Mouse (Mus musculus): ENCODE measurements around the gene Pgs1.

The Pgs1 gene

DNA sequence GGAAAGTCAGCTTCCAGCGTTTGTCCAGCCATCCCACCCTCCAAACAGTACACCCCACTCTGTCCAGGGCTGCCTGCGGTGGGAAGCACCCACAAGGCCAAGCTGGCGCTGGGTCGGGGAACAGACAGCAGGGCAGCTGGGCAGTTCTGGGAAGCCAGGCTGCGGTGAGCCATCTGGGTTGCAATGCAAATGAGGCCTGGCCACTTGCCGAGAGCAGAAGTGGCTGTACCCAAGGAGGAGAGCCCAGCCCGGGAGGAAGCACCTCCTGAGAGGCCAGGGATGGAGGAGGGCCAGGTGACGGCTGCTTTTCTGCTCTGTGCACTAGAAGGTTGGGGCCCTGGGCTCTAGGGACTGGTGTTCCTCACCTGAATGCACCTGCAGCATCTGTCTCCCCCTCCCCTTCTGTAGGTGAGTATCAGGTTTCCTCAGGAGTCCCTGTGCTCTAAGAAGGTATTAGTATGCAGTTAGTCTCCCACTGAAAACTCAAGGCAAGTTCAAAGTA lies 10.0 kb upstream of the Pgs1 start:
- DNase-seq (ENCODE audit: low spot score in 2 of 2), result peak; percentile 54 to 78

DNA sequence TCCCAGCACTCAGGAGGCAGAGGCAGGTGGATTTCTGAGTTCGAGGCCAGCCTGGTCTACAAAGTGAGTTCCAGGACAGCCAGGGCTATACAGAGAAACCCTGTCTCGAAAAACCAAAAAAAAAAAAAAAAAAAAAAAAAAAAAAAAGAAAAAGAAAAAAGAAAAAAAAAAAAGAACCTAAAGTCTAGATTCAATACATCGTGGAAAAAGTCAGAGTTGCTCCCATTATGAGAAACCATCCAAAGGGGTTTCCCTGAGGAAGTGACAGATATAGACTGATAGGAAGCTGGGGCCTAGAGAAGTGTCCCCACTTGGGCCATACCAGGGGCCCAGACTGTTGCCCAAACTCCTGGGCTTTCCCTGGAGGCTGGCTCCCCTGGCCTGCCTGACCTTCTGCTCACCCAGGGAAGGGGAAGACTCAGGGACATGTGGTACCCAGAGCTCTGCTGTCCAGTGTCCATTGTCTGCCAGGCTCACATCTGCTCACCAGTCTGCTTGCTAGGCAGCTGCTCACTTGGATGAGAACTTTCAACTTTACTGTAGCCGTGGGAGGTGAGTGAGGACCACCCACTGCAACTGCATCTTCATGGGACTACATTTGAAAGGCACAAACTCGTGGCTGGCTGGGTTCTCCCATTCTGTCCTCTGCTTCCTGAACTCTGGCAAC lies 8.3 kb upstream of the Pgs1 start:
- DNase-seq (ENCODE audit: low spot score in 2 of 2), result no peak

DNA sequence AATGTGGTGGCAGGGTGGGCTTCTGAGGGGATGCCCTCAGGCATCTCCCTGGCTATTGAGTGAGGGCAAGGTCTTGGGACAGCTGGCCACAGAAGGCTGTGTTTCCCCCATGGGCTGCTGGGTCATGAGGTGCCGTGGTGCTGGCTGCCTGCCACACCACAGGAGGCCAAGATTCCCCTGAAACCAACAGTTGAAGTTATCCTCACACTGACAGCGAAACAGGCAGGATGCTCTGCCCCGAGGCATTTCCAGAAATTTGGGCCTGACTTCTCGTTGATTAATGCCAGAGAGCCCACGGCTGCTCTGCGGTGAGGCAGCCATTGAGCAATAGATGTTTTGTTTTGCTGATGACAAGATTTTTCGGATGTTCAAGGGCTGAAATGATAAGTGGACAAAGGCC lies 6.7 kb upstream of the Pgs1 start:
- DNase-seq (ENCODE audit: low spot score in 2 of 2), result no peak

DNA sequence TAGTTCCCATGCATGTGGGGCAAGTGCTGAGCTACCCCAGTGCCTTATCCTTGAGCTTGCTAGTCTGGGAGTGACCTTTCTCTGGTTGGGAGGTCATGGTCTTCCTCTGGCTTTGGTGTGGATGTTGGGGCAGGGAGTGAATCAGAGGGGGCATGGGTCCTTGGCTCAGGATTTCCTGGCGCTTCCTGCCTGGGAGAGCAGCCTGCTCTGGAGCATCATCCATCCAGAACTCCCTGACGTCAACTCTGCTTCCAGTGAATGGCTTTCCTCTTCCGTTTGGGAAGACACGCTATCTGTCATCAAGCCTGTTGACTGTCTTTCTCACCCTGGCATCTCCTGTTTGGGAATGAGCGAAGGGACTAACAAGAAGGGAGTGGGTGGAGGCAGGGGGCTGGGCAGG lies 3.7 kb upstream of the Pgs1 start:
- no peak for DNase-seq (ENCODE audit: low spot score in 2 of 2)

DNA sequence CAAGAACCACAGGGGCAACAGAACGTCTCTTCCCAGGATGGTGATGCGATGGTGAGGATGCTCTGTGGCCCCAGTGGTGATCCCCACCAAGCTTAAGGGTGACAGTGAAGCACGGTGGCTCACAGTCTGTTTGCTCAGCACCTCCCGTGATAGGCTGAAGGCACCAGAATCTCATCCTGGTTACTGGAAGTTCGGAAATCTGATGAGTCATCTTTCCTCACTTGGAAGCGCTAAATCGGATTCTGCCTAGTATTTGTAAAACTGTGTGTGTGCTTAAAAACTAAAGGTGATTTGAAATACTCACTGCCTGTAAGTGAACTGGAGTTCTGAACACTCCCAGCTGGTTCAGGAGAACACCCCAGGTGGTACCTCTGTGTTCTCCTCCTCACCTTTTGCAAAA lies 2.3 kb upstream of the Pgs1 start:
- DNase-seq (ENCODE audit: low spot score in 2 of 2), result no peak

DNA sequence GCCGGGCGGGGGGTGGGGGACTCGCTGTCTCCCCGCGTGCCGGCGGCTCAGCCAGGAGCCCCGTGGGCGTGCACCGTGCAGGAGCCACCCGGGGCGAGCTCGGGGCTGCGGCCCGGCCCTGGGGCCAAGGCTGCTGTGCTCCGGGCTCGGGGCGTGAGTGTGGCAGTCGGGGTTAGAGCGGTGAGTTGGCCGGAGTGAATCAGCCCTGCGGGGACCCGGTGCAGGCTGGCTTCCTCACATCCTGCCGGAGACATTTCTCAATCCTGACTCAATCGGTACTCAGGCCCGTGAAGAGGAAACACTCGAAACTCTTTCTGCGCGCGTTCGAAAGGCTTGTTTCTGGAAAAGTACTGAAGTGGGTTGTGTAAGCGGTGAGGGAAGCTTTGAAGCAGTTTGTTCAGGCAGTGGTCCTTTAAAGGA lies 950 bp downstream of the Pgs1 start:
- DNase-seq (ENCODE audit: low spot score in 2 of 2), result peak; percentile 49 to 79

DNA sequence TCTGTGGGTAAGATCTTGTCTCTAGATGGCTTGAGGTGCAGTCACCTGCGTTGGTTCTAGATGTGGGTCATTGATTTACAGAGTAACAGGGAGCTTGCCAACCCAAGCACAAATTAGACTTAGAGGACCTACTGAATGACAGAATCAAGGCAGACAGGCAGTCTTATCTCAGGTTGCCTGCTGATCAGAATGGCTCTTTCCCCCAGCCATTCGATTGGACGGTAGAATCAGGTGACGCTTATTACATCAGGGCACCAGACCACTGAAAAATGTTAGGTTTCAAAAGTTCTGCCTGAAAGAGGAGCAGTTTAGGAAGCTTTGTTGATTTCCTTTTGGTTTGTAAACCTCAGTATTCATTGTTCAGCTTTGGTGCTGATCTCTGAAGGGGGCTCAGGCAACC lies 1.9 kb downstream of the Pgs1 start:
- DNase-seq (ENCODE audit: low spot score in 2 of 2), result no peak

DNA sequence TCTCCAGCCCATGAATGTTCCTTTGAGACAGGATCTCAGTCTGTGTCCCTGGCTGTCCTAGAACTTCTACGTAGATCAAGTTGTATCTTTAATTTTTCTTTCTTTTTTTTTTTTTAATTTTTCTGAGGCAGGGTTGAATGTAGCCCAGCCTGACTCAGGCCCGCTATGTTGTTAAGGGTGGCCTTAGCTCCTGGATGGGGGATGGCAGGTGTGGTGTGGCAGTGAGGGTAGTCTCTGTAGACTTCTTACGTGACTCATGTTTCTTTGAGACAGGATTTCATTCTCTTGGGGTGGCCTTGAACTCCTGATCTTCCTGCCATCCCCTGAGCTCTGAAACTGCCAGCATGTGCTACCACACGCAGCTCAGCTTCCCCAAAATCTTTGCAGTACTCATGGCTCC lies 3.1 kb downstream of the Pgs1 start:
- DNase-seq (ENCODE audit: low spot score in 2 of 2), result no peak

DNA sequence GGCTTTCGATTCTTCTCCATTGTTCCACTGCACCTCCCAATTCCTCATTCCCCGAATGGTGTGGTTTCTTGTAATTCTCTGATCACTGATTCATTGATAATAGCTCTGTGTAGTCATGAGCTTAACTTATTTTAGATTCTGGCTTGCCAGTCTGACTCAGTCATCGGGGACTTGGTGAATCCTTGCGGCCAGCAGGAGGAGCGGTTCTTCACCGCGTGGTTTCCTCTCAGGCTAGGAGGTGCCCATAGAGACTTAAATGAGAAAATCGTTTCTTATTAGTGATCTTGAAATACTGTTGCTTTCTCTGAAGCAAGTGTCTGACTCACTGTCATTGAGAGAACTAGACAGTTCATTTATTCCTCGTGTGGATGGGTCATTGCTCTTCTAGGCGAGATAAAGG lies 3.8 kb downstream of the Pgs1 start:
- DNase-seq (ENCODE audit: low spot score in 2 of 2), result no peak

DNA sequence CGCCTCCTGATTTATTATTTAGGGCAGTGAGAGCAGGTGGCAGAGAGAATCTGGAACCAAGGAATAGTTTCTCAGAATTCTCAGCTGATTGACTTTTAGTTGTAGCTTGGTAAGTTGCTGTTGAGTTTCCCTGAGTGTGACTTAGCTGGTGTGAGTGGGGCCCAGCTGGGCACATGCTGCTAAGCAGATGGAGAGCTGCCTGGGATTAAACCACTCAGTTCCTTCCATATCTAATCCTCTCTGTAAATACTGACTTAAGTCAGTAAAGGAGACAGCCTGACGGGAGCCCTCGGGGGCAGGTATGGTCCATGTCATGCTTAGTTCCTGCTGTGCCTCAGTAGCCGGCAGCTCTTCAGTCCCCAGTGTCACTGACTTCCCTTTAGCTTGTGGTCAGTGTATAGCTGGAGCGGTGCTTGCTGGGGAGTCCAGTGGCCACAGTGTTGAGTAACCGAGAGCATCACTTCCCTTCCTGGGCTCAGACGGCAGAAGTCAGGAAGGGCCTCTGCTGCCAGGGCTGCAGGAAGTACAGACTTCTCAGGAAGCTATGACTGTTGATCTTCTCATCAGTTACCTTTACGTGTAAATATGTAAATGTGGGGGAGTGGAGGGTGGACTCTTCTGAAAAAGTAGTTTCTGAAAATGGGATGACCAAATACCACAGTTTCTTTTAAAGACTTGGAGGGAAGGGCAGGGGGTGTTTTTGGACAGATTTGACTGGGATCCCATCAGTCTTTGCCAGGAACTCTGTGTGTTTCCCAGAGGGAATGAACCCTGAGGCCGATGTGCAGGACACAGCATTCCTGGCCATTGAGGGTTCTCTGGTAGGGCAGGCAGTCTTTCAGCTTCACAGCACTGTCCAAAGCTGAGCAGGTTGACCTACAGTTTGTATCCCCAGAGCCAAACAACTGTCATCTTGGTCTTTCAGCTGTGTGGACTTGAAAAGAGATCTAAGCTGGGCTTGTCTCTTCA lies 5.7 kb downstream of the Pgs1 start:
- peak in 1 of 2 experiments; percentile 50 for DNase-seq (ENCODE audit: low spot score in 2 of 2)

DNA sequence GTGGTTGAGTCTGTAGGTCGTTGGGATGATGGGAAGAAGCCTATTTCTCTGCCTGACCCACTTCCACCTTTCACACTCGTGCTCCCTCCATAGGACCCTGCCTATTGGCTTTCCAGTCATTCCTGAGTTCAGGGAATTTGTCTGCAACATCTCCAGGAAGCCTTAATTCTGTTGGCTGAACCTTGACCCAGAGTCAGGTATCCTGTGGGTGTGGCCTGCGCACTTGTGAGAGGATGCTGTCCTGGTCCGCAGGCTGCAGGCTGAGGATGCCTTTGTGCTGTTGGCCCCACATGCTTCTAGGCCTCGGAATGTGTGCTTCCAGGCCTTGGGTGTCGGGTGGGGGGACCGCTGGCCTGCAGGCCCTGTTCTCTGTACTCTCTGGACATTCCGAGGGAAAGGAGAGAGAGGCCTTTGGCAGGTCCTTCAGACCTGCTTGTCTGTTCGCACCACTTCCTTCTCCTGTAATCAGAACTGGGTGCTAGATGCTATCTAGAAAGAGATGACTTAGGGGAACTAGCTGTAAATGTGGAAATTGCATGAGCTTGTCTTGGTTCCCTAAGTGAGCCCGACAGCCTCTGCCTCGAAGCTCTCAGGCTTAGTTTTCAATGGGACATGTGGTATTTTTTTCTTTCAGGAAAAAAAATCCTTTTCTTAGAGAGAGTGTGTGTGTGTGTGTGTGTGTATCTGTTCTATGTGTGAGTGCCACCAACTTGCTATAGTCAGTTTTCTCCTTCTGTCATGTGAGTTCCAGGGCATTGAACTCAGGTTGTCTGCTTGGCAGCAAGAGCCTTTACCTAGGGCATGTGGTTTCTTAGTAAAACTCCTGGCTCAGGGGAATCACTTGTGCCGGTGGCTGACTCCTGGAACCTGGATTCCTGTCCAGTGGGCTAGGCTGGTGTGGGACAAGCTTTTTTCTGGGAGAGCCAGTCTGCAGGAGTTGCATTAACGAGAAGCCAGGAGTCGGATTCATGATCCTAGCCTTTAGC lies 7.4 kb downstream of the Pgs1 start:
- no peak for DNase-seq (ENCODE audit: low spot score in 2 of 2)

DNA sequence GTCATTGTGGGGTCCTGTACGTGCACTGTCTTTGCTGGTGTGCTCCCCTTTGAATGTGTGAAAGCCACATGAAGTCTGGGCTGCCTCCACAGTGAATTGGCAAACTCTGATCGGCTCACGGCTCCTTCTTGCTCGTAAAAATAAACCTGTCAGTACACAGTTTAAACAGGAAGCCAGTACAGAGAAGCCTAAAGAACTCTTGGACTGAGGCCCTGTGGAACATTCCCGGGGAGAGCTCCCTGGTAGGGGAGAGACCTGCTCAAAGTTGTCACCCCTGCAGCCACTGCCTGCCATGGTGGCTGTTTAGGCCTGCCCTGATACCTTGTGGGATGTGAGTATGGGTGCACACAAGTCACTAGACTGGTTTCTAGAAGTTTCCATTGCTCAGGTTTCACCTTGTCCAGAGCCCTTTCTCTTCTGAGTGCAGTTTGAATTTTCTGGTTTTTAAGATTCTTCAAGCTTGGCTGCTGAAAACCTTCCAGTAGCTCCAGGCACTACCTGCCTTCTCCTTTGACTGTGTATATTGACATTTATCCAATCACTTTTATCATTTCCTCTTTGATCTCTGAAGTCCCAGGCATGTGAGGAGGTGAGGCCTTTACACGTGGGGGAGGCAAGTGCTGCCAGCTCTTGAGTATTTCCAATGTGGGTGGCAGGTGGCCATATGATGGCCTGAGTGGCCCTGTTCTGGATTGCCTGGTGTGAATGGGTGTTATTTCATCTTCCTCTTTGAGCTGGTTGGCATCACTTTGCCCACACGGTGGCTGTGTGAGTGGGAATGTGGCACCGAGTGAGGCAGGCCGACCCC lies 8.4 kb downstream of the Pgs1 start:
- no peak for DNase-seq (ENCODE audit: low spot score in 2 of 2)

DNA sequence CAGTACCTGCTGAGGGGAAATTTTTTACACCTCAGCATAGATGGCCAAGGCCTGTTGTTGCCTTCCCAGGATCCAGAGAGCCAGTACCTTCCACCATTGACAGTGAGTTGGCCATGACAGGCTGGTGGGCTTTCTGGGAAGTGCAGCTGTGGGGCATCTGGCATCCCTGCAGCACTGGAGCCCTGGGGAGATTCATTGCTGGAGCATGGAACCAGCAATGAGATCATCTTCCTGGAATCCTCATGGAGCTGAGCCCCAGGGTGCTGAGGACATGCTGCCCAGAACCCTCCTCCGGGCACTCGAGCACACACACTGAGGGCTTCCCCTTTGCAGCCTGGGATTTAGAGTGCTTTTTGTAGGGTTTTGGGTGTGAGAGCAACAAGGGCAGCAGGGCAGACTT lies 9.2 kb downstream of the Pgs1 start:
- DNase-seq (ENCODE audit: low spot score in 2 of 2), result no peak

DNA sequence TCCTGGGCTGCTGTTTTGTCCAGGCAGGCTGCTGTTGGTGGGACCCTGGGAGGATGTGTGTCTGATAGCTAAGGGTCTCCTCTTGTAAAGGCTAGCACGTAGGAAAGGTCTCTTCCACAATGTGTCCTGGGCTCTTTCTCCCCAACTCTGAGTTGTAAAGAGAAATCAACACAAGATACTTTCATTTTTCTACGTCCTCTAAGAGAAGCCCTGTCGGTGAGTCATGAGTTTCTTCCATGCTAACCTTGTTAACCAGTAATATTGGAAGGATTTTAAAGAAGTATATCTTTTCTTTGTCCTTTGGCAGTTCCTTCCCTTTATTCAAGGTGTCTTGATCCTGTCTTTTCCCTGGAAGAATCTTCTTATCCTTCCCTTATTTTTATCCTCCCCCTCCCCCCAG lies 9.6 kb downstream of the Pgs1 start:
- no peak for DNase-seq (ENCODE audit: low spot score in 2 of 2)

DNA sequence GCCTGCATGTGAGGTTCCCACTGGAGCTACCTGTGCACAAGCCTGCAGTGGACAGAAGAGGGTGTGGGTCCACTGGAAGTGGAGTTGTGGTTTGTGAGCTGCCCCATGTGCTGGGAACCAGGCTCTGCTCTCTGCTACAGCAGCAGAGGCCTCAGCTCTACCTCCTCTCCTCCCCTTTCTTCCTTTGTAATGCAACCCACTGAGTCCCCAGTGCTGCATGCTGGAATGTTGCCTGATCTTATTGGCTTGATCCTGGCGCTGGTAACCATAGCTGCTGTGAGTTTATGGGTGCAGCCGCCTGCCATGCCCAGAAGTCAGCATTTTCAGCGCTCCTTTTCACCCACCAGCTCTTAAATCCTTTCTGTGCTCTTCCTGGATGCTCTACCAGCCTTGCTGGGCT lies 10.0 kb downstream of the Pgs1 start:
- no peak for DNase-seq (ENCODE audit: low spot score in 2 of 2)

DNA sequence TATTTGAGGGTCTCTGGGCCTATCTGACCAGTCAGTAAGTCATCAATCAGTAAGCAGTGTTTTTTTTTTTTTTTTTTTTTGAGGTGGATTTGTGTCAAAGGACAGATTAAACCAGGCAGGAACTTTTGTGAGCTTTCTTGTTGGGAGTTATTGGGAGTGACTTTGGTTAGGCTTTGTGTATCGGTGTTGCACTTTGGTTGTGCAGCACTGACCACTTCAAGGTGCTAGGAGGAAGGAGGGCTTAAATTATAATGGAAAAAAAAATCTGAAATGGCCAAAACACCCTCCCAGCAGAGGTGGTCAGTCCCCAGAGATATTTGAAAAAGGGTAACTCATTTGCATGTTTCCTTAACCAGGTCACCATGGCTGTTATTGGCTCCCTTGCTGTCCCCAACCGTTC lies 11.0 kb downstream of the Pgs1 start:
- DNase-seq (ENCODE audit: low spot score in 2 of 2), result no peak

DNA sequence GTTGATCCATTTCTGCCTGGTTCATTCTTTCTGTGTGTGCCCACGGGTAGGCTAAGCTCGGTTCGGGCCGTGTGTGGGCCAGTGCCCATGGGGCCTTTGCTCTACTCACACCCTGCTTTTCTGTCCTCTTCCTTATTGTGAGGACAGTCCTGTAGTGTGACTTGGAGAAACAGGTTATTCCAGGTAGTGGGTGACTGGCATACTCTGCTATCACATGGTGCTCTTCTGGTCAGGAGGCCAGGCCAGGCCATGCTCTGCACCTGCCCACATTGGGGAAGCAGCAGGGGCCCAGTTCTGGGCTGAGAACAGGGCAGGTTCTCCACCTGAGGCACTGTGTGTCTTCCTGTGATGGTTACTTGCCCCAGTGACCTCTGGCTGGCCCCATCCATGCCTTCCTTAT lies 12.3 kb downstream of the Pgs1 start:
- DNase-seq (ENCODE audit: low spot score in 2 of 2), result no peak

DNA sequence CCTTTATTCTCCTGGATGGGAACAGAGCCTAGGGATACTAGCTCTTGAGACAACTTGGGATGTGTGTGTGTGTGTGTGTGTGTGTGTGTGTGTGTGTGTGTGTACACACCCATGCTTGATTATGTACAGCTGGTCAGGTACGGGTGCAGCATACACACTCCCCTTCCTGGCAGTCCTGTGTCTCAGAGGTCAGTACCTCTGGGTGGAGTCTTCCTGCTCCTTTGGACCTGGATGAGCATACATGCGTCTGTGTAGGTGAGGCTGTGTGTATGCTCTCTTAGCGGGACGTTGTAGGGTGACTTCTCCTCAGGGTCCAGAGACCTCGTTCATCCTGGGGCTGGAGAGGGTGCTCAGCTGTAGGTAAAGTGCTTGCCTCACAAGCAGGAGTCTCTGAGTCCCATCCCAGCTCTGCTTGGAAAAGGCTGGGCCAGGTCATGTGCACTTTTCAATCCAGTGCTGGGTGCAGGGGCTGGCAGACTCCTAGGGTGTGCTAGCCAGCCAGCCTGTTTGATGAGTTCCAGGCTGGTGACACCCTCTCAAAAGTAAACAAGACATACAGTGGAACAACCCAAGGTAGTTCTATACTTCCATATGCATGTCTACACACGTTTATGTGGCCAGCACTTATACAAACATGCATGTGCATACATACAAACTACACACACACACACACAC lies 13.3 kb downstream of the Pgs1 start:
- no peak for DNase-seq (ENCODE audit: low spot score in 2 of 2)

DNA sequence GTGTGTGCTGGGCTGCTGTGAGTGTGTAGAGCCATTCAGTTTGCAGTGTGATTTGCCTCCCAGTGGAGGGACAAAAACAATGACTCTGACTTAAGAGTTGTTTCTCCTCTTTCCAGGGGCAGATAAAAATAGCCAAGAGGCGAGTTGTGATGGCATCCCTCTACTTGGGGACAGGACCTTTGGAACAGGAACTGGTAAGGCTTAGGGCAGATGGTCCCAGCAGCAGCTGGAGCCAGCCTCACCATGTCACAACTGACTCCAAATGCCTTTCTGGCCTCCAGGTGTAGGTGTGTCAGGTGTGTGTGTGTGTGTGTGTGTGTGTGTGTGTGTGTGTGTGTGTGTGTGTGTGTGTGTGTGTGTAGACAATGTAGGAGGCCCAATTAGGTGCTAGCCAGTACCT lies 14.0 kb downstream of the Pgs1 start:
- no peak for DNase-seq (ENCODE audit: low spot score in 2 of 2)

DNA sequence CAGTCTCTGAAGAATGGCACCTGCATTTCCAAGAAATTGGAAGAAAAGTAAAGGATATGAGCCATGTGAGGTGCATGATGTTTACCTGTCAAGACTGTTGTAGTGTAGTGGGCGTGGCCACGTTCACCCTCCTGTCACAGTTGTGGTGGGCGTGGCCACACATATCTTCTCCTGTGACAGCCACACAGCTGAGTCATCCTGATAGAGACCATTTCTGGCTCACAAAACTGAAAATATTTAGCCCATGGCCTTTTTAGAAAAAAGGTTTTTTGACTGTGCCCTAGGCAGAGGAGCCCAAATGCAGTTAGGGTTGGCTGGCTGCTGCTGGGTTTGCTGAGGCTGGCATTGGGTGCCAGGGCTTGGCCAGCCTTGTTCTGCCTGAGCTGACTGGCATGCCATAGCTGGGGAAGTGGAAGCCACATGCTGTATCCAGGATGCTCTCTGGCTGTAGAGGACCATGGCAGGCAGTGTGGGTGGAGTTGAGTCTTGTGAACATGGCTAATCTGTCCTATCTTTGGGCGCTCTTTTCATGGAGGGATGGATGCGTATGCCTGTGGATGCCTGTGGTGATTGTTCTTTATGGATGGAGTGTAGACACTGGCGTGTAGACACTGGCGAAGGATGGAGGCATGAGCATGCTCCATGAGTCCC lies 14.6 kb downstream of the Pgs1 start:
- peak; percentile 74 to 84 for DNase-seq (ENCODE audit: low spot score in 2 of 2)

All from spleen, postnatal 4 days (tissue).